Mouse (Mus musculus) adrenal gland, postnatal 4 days (tissue): Measurements from ENCODE around the gene Zfp385c. TPM values are rescaled to one million over a fixed set of nuclear protein-coding genes. Genes with fewer than 3 reads are reported as not detected.

Source experiments
- DNase-seq, 2 experiments: peaks; one replicate each; pipeline ENCODE4 v3.0.0; 2021 to 2022; ENCODE audit warnings: low spot score in 2 of 2, mixed read lengths in 2 of 2
- long read RNA-seq, 2 experiments: library from polyadenylated mRNA; stranded (forward); transcript quantifications; one replicate each; pipeline ENCODE4 v2.0.0; 2021
- total RNA-seq, 2 experiments: library from RNA; stranded (reverse); gene quantifications; 2 replicates each; pipeline ENCODE4 v1.2.3; 2021

Zfp385c gene
- under 1 TPM; 0.59 to 0.64 TPM for total RNA-seq
- long read RNA-seq, experiment 1, partial matches to known transcripts: 0 of 2 reads
- long read RNA-seq, experiment 1, other reads (novel, unspliced or antisense): 2 of 2 reads
- long read RNA-seq, experiment 2: 0 reads

- DNase-seq: no peak
Observed at GRCm38 (mm10) chr11:100692164-100692616, at the start of gene Zfp385c. Gene Zfp385c, minus strand, starts transcription at chr11:100692455.

- no peak for DNase-seq
Observed at GRCm38 (mm10) chr11:100741348-100741747, 49.1 kb upstream of the Zfp385c start.

GRCm38 (mm10) chr11:100738749-100739148 lies 46.5 kb upstream of the Zfp385c start:
- DNase-seq: no peak

GRCm38 (mm10) chr11:100738066-100738604 lies 45.9 kb upstream of the Zfp385c start, which contains the start of gene Rab5c:
Gene Rab5c, minus strand, starts transcription at chr11:100738215.
- peak; percentile 93 to 98 for DNase-seq

GRCm38 (mm10) chr11:100737105-100737733 lies 45.0 kb upstream of the Zfp385c start:
- no peak for DNase-seq

- DNase-seq: no peak
Observed at GRCm38 (mm10) chr11:100736746-100737080, 44.5 kb upstream of the Zfp385c start.

- no peak for DNase-seq
Observed at GRCm38 (mm10) chr11:100735954-100736745, 43.9 kb upstream of the Zfp385c start.

- no peak for DNase-seq
Observed at GRCm38 (mm10) chr11:100735134-100735865, 43.0 kb upstream of the Zfp385c start.

GRCm38 (mm10) chr11:100730477-100731205 lies 38.4 kb upstream of the Zfp385c start:
- DNase-seq: no peak

GRCm38 (mm10) chr11:100729976-100730375 lies 37.7 kb upstream of the Zfp385c start:
- no peak for DNase-seq

GRCm38 (mm10) chr11:100728601-100729000 lies 36.3 kb upstream of the Zfp385c start:
- no peak for DNase-seq

- DNase-seq: no peak
Observed at GRCm38 (mm10) chr11:100727201-100727600, 34.9 kb upstream of the Zfp385c start.

GRCm38 (mm10) chr11:100724919-100725512 lies 32.8 kb upstream of the Zfp385c start:
- DNase-seq: no peak

GRCm38 (mm10) chr11:100722493-100723028 lies 30.3 kb upstream of the Zfp385c start:
- no peak for DNase-seq

- no peak for DNase-seq
Observed at GRCm38 (mm10) chr11:100721776-100722492, 29.7 kb upstream of the Zfp385c start.

- no peak for DNase-seq
Observed at GRCm38 (mm10) chr11:100721254-100721653, 29.0 kb upstream of the Zfp385c start.

GRCm38 (mm10) chr11:100720345-100720744 lies 28.1 kb upstream of the Zfp385c start:
- DNase-seq: no peak

GRCm38 (mm10) chr11:100719893-100720292 lies 27.6 kb upstream of the Zfp385c start:
- no peak for DNase-seq

- DNase-seq: no peak
Observed at GRCm38 (mm10) chr11:100719312-100719711, 27.1 kb upstream of the Zfp385c start.
